16 mouse cellular contexts compared by ENCODE assay signal in the genomic region with DNA sequence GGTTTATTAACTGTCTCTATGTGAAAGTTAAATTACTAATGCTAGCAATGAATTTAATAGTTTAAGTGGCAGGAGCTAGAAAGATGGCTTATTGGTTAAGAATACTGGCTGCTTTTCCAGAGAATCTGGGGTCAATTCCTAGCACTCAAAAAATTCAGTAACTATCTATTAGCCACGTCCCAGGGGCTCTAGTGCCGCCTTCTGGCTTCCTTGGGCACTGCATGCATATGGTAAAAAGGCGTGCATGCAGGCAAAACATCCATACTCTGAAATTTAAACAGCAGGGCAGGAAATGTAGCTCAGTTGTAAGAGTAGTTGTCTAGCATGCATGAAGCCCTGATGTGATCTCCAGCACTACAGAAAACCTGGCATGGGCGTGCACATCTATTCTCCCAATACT. TPM values are rescaled to one million over a fixed set of nuclear protein-coding genes. Genes with fewer than 3 reads are reported as not detected.
DNase-seq lines count a peak whose midpoint lies in the region; ATAC-seq and TF ChIP-seq lines count a peak whose summit lies in the region.
"Had no signal": no experiment of that assay in that cellular context is flagged by ENCODE, and none has a peak within 500 bp of the region (broad histone marks: within the 10 kb centered on the region; RNA-seq: fewer than 3 reads in every experiment).

No protein-coding gene starts in this region.

- no peak overlapping the region for H3K4me2 ChIP-seq in lung, embryonic 14.5 days
- H3K4me2 ChIP-seq: embryonic facial prominence, embryonic 13.5 days; heart, embryonic 11.5 days had no signal

- no peak overlapping the region for H3K4me3 ChIP-seq in cerebellum, adult 2 months (replicated peaks; ENCODE audit: insufficient read depth, low read depth, low read length)
- no peak overlapping the region for H3K4me3 ChIP-seq in lung, embryonic 14.5 days (ENCODE audit: low read depth, low read length)
- H3K4me3 ChIP-seq: embryonic facial prominence, embryonic 13.5 days had no signal

- TF ChIP-seq POLR2A in cerebellum, adult 2 months (IDR thresholded peaks at IDR 0.05; ENCODE audit: borderline replicate concordance, insufficient read depth, low read length): no peak

- H3K27ac ChIP-seq in cerebellum, adult 2 months (ENCODE audit: insufficient read depth, low read length): no peak overlapping the region
- H3K27ac ChIP-seq in lung, embryonic 14.5 days (ENCODE audit: low read depth): no peak overlapping the region
- H3K27ac ChIP-seq: embryonic facial prominence, embryonic 13.5 days had no signal

- H3K9ac ChIP-seq in lung, embryonic 14.5 days: no peak overlapping the region
- H3K9ac ChIP-seq: embryonic facial prominence, embryonic 13.5 days had no signal

- no peaks in the 10 kb centered on the region for H3K36me3 ChIP-seq in lung, embryonic 14.5 days (ENCODE audit: insufficient read depth)
- H3K36me3 ChIP-seq: embryonic facial prominence, embryonic 13.5 days had no signal

- H3K27me3 ChIP-seq in cerebellum, adult 2 months (ENCODE audit: control insufficient read depth, insufficient read depth, low read length): no peaks in the 10 kb centered on the region
- peaks cover 9% of the 10 kb centered on the region for H3K27me3 ChIP-seq in lung, embryonic 14.5 days (ENCODE audit: insufficient read depth, low read length)

- peak; percentile 32; the same call in 1 of the 2 replicates for TF ChIP-seq CTCF in cerebellum, adult 2 months (IDR thresholded peaks at IDR 0.05; ENCODE audit: borderline replicate concordance, insufficient read depth, low read depth, low read length)
- TF ChIP-seq CTCF in lung, embryonic 14.5 days (IDR thresholded peaks at IDR 0.05; ENCODE audit: low read depth): peak; percentile 40

- WGBS in cerebellum, adult 2 months: 50% methylated on average over 4 of the region's 4 CpGs
- 27% methylated on average over 4 of the region's 4 CpGs for WGBS in lung, embryonic 14.5 days

- ATAC-seq in lung, embryonic 14.5 days (ENCODE audit: insufficient read depth): no peak
- ATAC-seq in monocyte, adult 5-6 weeks (replicated peaks; ENCODE audit: insufficient number of reproducible peaks, low FRiP score, low TSS enrichment, poor library complexity, severe bottlenecking): 0 out of 2 replicates have a peak, but pooled peaks have one; percentile 50

- no peak for DNase-seq in cerebellum, adult 2 months
- no peak for DNase-seq in cerebellum, adult 11 months
- DNase-seq in lung, embryonic 14.5 days: no peak
- no peak for DNase-seq in lung, adult 18-20 months
- peak; percentile 54 for DNase-seq in R1 (ENCODE audit: low read depth, low spot score)
- no peak for DNase-seq in adrenal gland, postnatal 36 days
- DNase-seq in urinary bladder, postnatal 14 days (ENCODE audit: low spot score): no peak
- DNase-seq: adrenal gland, adult 2 months; cerebellum, adult 9-10 months; kidney, adult 18-20 months; lung, postnatal 10 days; right cerebral cortex, postnatal 25 days had no signal

- H3K9me3 ChIP-seq in lung, embryonic 14.5 days (ENCODE audit: low read depth, low read length): no peaks in the 10 kb centered on the region; the same call in 1 of the 2 replicates

- H3K4me1 ChIP-seq in cerebellum, adult 2 months (ENCODE audit: control insufficient read depth, insufficient read depth, low read length): no peaks in the 10 kb centered on the region
- H3K4me1 ChIP-seq in lung, embryonic 14.5 days (ENCODE audit: insufficient read depth): no peaks in the 10 kb centered on the region

RNA-seq across cellular contexts. Expression of gene Zfp541, which starts 1.9 kb away (rescaled TPM):
- polyA plus RNA-seq in cerebellum, adult 2 months (2012; rRNA removed): 0.16 and 0.28 TPM in 2 replicates
- polyA plus RNA-seq in lung, embryonic 14.5 days (2014; fragmentation: Nextera tagmentation; extraction: Ambion mirVana): 0.16 TPM in 1 of 2 replicates, not detected in the other
- total RNA-seq in monocyte, adult 5-6 weeks (2017): 0.11 to 0.29 TPM in 2 of 3 replicates, not detected in the other
- under 1 TPM; 0.10 to 0.13 TPM for total RNA-seq in adrenal gland, postnatal 36 days (2021)
- polyA plus RNA-seq: C2C12; heart, embryonic 11.5 days had no signal

RNA-seq across cellular contexts. Expression of gene Bicra, which starts 15.8 kb away (rescaled TPM):
- 12.3 and 12.4 TPM in 2 replicates for polyA plus RNA-seq in cerebellum, adult 2 months (2012; rRNA removed)
- polyA plus RNA-seq in lung, embryonic 14.5 days (2014; fragmentation: Nextera tagmentation; extraction: Ambion mirVana): 8.7 and 9.6 TPM in 2 replicates
- total RNA-seq in monocyte, adult 5-6 weeks (2017): 2.2 to 10.0 TPM (median 2.6 TPM) in 3 replicates
- total RNA-seq in adrenal gland, postnatal 36 days (2021): 1 to 10 TPM; 9.4 to 9.9 TPM

RNA-seq across cellular contexts. Expression of gene Napa, which starts 34.8 kb away (rescaled TPM):
- 447 and 471 TPM in 2 replicates for polyA plus RNA-seq in cerebellum, adult 2 months (2012; rRNA removed)
- 168 and 176 TPM in 2 replicates for polyA plus RNA-seq in lung, embryonic 14.5 days (2014; fragmentation: Nextera tagmentation; extraction: Ambion mirVana)
- total RNA-seq in monocyte, adult 5-6 weeks (2017): 46.6 to 76.8 TPM (median 71.5 TPM) in 3 replicates
- total RNA-seq in adrenal gland, postnatal 36 days (2021): 100 to 1,000 TPM; 143 to 167 TPM

RNA-seq across cellular contexts. Expression of gene Kptn, which starts 56.2 kb away (rescaled TPM):
- 56.4 and 60.5 TPM in 2 replicates for polyA plus RNA-seq in cerebellum, adult 2 months (2012; rRNA removed)
- 26.6 and 26.7 TPM in 2 replicates for polyA plus RNA-seq in lung, embryonic 14.5 days (2014; fragmentation: Nextera tagmentation; extraction: Ambion mirVana)
- 9.6 to 18.6 TPM (median 15.9 TPM) in 3 replicates for total RNA-seq in monocyte, adult 5-6 weeks (2017)
- 10 to 100 TPM; 20.0 to 22.6 TPM for total RNA-seq in adrenal gland, postnatal 36 days (2021)
